Mouse (Mus musculus) midbrain, embryonic 11.5 days (tissue): ENCODE results near the gene Tdrd12. TPM values are rescaled to one million over a fixed set of nuclear protein-coding genes. Genes with fewer than 3 reads are reported as not detected.

Experiments used
- ATAC-seq: fragments of 200-750 bp; cut with Nextera tagmentation; 2 replicates; pipeline ENCODE4 v1.8.0; 2017; ENCODE audit warnings: moderate TSS enrichment, moderate library complexity; ENCODE audit not compliant: low FRiP score
- DNase-seq: peaks from one replicate; pipeline ENCODE4 v3.0.0; 2015; ENCODE audit warnings: low spot score; ENCODE audit errors: missing footprints
- H3K27ac ChIP-seq: fragments of 300-500 bp; sonication (generic); 2 replicates; pipeline ENCODE4 v1.5.1; 2014; ENCODE audit warnings: low read depth, low read length
- H3K27me3 ChIP-seq: fragments of 300-500 bp; sonication (generic); 2 replicates; pipeline ENCODE4 v1.6.1; 2014; ENCODE audit warnings: mild to moderate bottlenecking, low read length, moderate library complexity, mixed read lengths; ENCODE audit not compliant: control insufficient read depth, insufficient read depth
- H3K36me3 ChIP-seq: fragments of 300-500 bp; sonication (generic); 2 replicates; pipeline ENCODE4 v1.6.1; 2014; ENCODE audit warnings: mild to moderate bottlenecking, low read length, moderate library complexity, mixed read lengths; ENCODE audit not compliant: control insufficient read depth, insufficient read depth
- H3K4me1 ChIP-seq: fragments of 300-500 bp; sonication (generic); 2 replicates; pipeline ENCODE4 v1.6.1; 2014; ENCODE audit warnings: low read length; ENCODE audit not compliant: control insufficient read depth, insufficient read depth
- H3K4me2 ChIP-seq: fragments of 300-500 bp; sonication (generic); 2 replicates; pipeline ENCODE4 v1.6.1; 2014; ENCODE audit warnings: mild to moderate bottlenecking, moderate library complexity
- H3K4me3 ChIP-seq: fragments of 300-500 bp; sonication (generic); 2 replicates; pipeline ENCODE4 v1.5.1; 2014; ENCODE audit warnings: low read depth, low read length
- H3K9ac ChIP-seq: fragments of 300-500 bp; sonication (generic); 2 replicates; pipeline ENCODE4 v1.6.1; 2014; ENCODE audit warnings: low read length
- H3K9me3 ChIP-seq: fragments of 300-500 bp; sonication (generic); 2 replicates; pipeline ENCODE4 v1.6.1; 2016; ENCODE audit warnings: low read length; ENCODE audit not compliant: control insufficient read depth
- WGBS: fragments of 180-500 bp; shearing (Covaris S2); extraction: QIAGEN DNeasy Blood & Tissue Kit; methylation state at CpG from one replicate; pipeline ENCODE4 v1.1.7; 2014; 5-methylcytosine and 5-hydroxymethylcytosine counted together
- polyA plus RNA-seq: library from polyadenylated mRNA; unstranded; fragments of >200 nt; fragmentation: Nextera tagmentation; extraction: Ambion mirVana; gene quantifications from 2 replicates; pipeline ENCODE4 v1.2.1, GENCODE M21; 2014

Gene Tdrd12
- 0.11 TPM in 2 replicates for polyA plus RNA-seq

- DNase-seq (no peak), ATAC-seq (no peak)
- Histone ChIP-seq H3K4me1 (no peaks in the 10 kb centered on the region), H3K36me3 (no peaks in the 10 kb centered on the region), H3K27ac (no peak within 1 kb of the TSS), H3K4me3 (no peak within 1 kb of the TSS), H3K4me2 (no peak within 1 kb of the TSS), H3K9ac (no peak within 1 kb of the TSS), H3K27me3 (no peaks in the 10 kb centered on the region), H3K9me3 (no peaks in the 10 kb centered on the region)
- 89% methylated on average over 17 of the region's 17 CpGs for WGBS
These were observed at the start of gene Tdrd12 for GRCm38 (mm10) chr7:35537562-35537961. Tdrd12 (minus strand) TSS chr7:35537745.

GRCm38 (mm10) chr7:35586906-35587445 lies 49.4 kb upstream of the Tdrd12 start:
- DNase-seq (peak; percentile 74), ATAC-seq (no peak)
- Histone ChIP-seq H3K4me2 (peak overlapping the region; percentile 96), H3K9me3 (no peaks in the 10 kb centered on the region), H3K9ac (peak overlapping the region; percentile 68), H3K4me3 (peak overlapping the region; percentile 67), H3K4me1 (peaks cover 22% of the 10 kb centered on the region), H3K27me3 (peaks cover 20% of the 10 kb centered on the region), H3K27ac (no peak overlapping the region), H3K36me3 (no peaks in the 10 kb centered on the region)
- WGBS: 21% methylated on average over 15 of the region's 15 CpGs

GRCm38 (mm10) chr7:35586055-35586905 lies 48.7 kb upstream of the Tdrd12 start, which contains the start of gene Ankrd27:
Ankrd27 (plus strand) TSS chr7:35586244.
- peaks cover 20% of the 10 kb centered on the region for H3K27me3 ChIP-seq
- no peaks in the 10 kb centered on the region for H3K9me3 ChIP-seq
- H3K4me1 ChIP-seq: peaks cover 22% of the 10 kb centered on the region
- peak; percentile 96 for DNase-seq
- H3K36me3 ChIP-seq: no peaks in the 10 kb centered on the region
- under 1% methylated on average over 49 of the region's 49 CpGs for WGBS
- peak within 1 kb of the TSS; percentile 68 for H3K9ac ChIP-seq
- H3K4me2 ChIP-seq: peak within 1 kb of the TSS; percentile 96
- H3K4me3 ChIP-seq: peak within 1 kb of the TSS; percentile 67
- H3K27ac ChIP-seq: peak within 1 kb of the TSS; percentile 2; the same call in 1 of the 2 replicates
- peak; percentile 98 for ATAC-seq

- WGBS: under 1% methylated on average over 44 of the region's 45 CpGs
- peak; percentile 68 for ATAC-seq
These were observed 47.9 kb upstream of the Tdrd12 start, which contains the start of gene Rgs9bp for GRCm38 (mm10) chr7:35585191-35586054. Rgs9bp (minus strand) TSS chr7:35585582.

GRCm38 (mm10) chr7:35584786-35585190 lies 47.2 kb upstream of the Tdrd12 start:
- peak overlapping the region; percentile 67 for H3K4me3 ChIP-seq
- peak overlapping the region; percentile 96 for H3K4me2 ChIP-seq
- peaks cover 20% of the 10 kb centered on the region for H3K27me3 ChIP-seq
- no peaks in the 10 kb centered on the region for H3K36me3 ChIP-seq
- peak overlapping the region; percentile 45 for H3K9ac ChIP-seq
- H3K9me3 ChIP-seq: no peaks in the 10 kb centered on the region
- H3K4me1 ChIP-seq: peaks cover 22% of the 10 kb centered on the region
- DNase-seq: no peak
- H3K27ac ChIP-seq: no peak overlapping the region
- under 1% methylated on average over 50 of the region's 50 CpGs for WGBS
- ATAC-seq: no peak

More at GRCm38 (mm10) chr7:35585191-35586054, 47.9 kb upstream of the Tdrd12 start, which contains the start of gene Rgs9bp:
- no peaks in the 10 kb centered on the region for H3K9me3 ChIP-seq
- H3K4me2 ChIP-seq: peak within 1 kb of the TSS; percentile 96
- H3K4me1 ChIP-seq: peaks cover 22% of the 10 kb centered on the region
- H3K27me3 ChIP-seq: peaks cover 20% of the 10 kb centered on the region
- DNase-seq: peak; percentile 99
- peak within 1 kb of the TSS; percentile 2; the same call in 1 of the 2 replicates for H3K27ac ChIP-seq
- no peaks in the 10 kb centered on the region for H3K36me3 ChIP-seq
- H3K9ac ChIP-seq: peak within 1 kb of the TSS; percentile 68
- peak within 1 kb of the TSS; percentile 67 for H3K4me3 ChIP-seq

GRCm38 (mm10) chr7:35584068-35584785 lies 46.7 kb upstream of the Tdrd12 start:
- Histone ChIP-seq H3K4me2 (peak overlapping the region; percentile 96), H3K27me3 (peaks cover 20% of the 10 kb centered on the region), H3K4me1 (peaks cover 22% of the 10 kb centered on the region), H3K4me3 (peak overlapping the region; percentile 67), H3K36me3 (no peaks in the 10 kb centered on the region), H3K9ac (peak overlapping the region; percentile 45), H3K9me3 (no peaks in the 10 kb centered on the region), H3K27ac (no peak overlapping the region)
- ATAC-seq (no peak), DNase-seq (peak; percentile 93)
- 2% methylated on average over 36 of the region's 36 CpGs for WGBS

GRCm38 (mm10) chr7:35583476-35584025 lies 46.0 kb upstream of the Tdrd12 start:
- Histone ChIP-seq H3K36me3 (no peaks in the 10 kb centered on the region), H3K9ac (no peak overlapping the region), H3K4me3 (no peak overlapping the region), H3K4me2 (peak overlapping the region; percentile 6; the same call in 1 of the 2 replicates), H3K27me3 (peaks cover 20% of the 10 kb centered on the region), H3K9me3 (no peaks in the 10 kb centered on the region), H3K4me1 (peaks cover 22% of the 10 kb centered on the region), H3K27ac (no peak overlapping the region)
- ATAC-seq (no peak), DNase-seq (peak; percentile 88)
- WGBS: 3% methylated on average over 11 of the region's 11 CpGs

GRCm38 (mm10) chr7:35582719-35583118 lies 45.2 kb upstream of the Tdrd12 start:
- peak; percentile 81 for DNase-seq
- WGBS: 64% methylated on average over 5 of the region's 5 CpGs
- no peak overlapping the region for H3K9ac ChIP-seq

More at GRCm38 (mm10) chr7:35582719-35583118, 45.2 kb upstream of the Tdrd12 start:
- Histone ChIP-seq H3K9me3 (no peaks in the 10 kb centered on the region), H3K4me1 (peaks cover 22% of the 10 kb centered on the region), H3K4me3 (no peak overlapping the region), H3K27ac (no peak overlapping the region), H3K4me2 (no peak overlapping the region), H3K36me3 (no peaks in the 10 kb centered on the region), H3K27me3 (peaks cover 20% of the 10 kb centered on the region)
- ATAC-seq: no peak
